Mouse (Mus musculus): ENCODE measurements around the gene Paqr9. TPM values are rescaled to one million over a fixed set of nuclear protein-coding genes. Genes with fewer than 3 reads are reported as not detected.

Gene Paqr9
- total and polyA plus RNA-seq, 3 experiments, result not detected

- in situ Hi-C loops (cut with MboI; ENCODE audit: low pct_ligation_motif_present, low pct_unique_long_range_greater_than_20kb, low sequenced_read_pairs), result loop anchor here (10.0 kb wide), 2 partner anchors 151 to 321 kb away; partner anchors contain the start of gene Atr
- no peak for TF ChIP-seq USF2 (conservative IDR thresholded peaks at IDR 0.05; ENCODE audit: low read depth, low read length)
- TF ChIP-seq TBP (conservative IDR thresholded peaks at IDR 0.05; ENCODE audit: low read depth, low read length), result no peak
- TF ChIP-seq SMC3 (IDR thresholded peaks at IDR 0.05; ENCODE audit: low read depth, low read length), result peak; percentile 63
- peak; percentile 22 to 69; a peak in 3 of 4 replicates for TF ChIP-seq CTCF (conservative IDR thresholded peaks at IDR 0.05 in 1 of 2, IDR thresholded peaks at IDR 0.05 in 1 of 2; ENCODE audit: low read depth in 2 of 2, low read length in 2 of 2)
- TF ChIP-seq RAD21 (IDR thresholded peaks at IDR 0.05; ENCODE audit: low read depth, low read length), result peak; percentile 52
- Histone ChIP-seq H3K36me3 (replicated peaks in 1 of 2; ENCODE audit: control insufficient read depth in 1 of 2, insufficient read depth in 1 of 2, low read length in 1 of 2) (no peaks in the 10 kb centered on the region), H3K4me2 (ENCODE audit: insufficient read depth, low read depth, poor library complexity, severe bottlenecking) (no peak overlapping the region), H3K79me2 (replicated peaks; ENCODE audit: control insufficient read depth, extremely low read depth, insufficient read depth, poor library complexity, severe bottlenecking) (no peaks in the 10 kb centered on the region), H3K4me1 (ENCODE audit: control insufficient read depth in 1 of 2, insufficient read depth in 2 of 2) (no peaks in the 10 kb centered on the region), H3K27me3 (replicated peaks) (no peaks in the 10 kb centered on the region), H3K9ac (ENCODE audit: insufficient read depth, low read depth) (no peak overlapping the region), H3K9me3 (replicated peaks; ENCODE audit: low read length) (no peaks in the 10 kb centered on the region), H3K4me3 (replicated peaks in 1 of 3; ENCODE audit: low read depth in 2 of 3, low read length in 2 of 3, poor library complexity in 1 of 3) (no peak overlapping the region), H3K27ac (ENCODE audit: insufficient read depth, low read depth) (no peak overlapping the region)
- no peak for DNase-seq (ENCODE audit: extremely low read depth)
- dilution Hi-C loops (cut with MboI; ENCODE audit: extremely low pct_ligation_motif_present, extremely low pct_unique_long_range_greater_than_20kb, low sequenced_read_pairs), result no loop called here
Measured at GRCm38 (mm10) chr9:95533817-95534216, 25.6 kb upstream of the Paqr9 start.

- dilution Hi-C loops (cut with MboI; ENCODE audit: extremely low pct_ligation_motif_present, extremely low pct_unique_long_range_greater_than_20kb, low sequenced_read_pairs), result no loop called here
- no peaks in the 10 kb centered on the region for H3K36me3 ChIP-seq (replicated peaks in 1 of 2; ENCODE audit: control insufficient read depth in 1 of 2, insufficient read depth in 1 of 2, low read length in 1 of 2)
- no peaks in the 10 kb centered on the region for H3K79me2 ChIP-seq (replicated peaks; ENCODE audit: control insufficient read depth, extremely low read depth, insufficient read depth, poor library complexity, severe bottlenecking)
- no peaks in the 10 kb centered on the region for H3K4me1 ChIP-seq (ENCODE audit: control insufficient read depth in 1 of 2, insufficient read depth in 2 of 2)
- H3K4me2 ChIP-seq (ENCODE audit: insufficient read depth, low read depth, poor library complexity, severe bottlenecking), result no peak overlapping the region
- H3K9ac ChIP-seq (ENCODE audit: insufficient read depth, low read depth), result no peak overlapping the region
- no peak overlapping the region for H3K27ac ChIP-seq (ENCODE audit: insufficient read depth, low read depth)
- in situ Hi-C loops (cut with MboI; ENCODE audit: low pct_ligation_motif_present, low pct_unique_long_range_greater_than_20kb, low sequenced_read_pairs), result loop anchor here (10.0 kb wide), 2 partner anchors 146 to 316 kb away; partner anchors contain the start of gene Atr
- DNase-seq (ENCODE audit: extremely low read depth), result no peak
- no peak for TF ChIP-seq PAX5 (IDR thresholded peaks at IDR 0.05; ENCODE audit: low read length)
- TF ChIP-seq RAD21 (IDR thresholded peaks at IDR 0.05; ENCODE audit: low read depth, low read length), result no peak
- TF ChIP-seq RCOR1 (conservative IDR thresholded peaks at IDR 0.05; ENCODE audit: low read depth, low read length), result no peak
- TF ChIP-seq NELFE (IDR thresholded peaks at IDR 0.05; ENCODE audit: low read depth, low read length), result no peak
- no peak for TF ChIP-seq ZMIZ1 (IDR thresholded peaks at IDR 0.05; ENCODE audit: low read depth, low read length)
- no peak for TF ChIP-seq MAX (IDR thresholded peaks at IDR 0.05; ENCODE audit: low read length)
- TF ChIP-seq NRF1 (IDR thresholded peaks at IDR 0.05; ENCODE audit: low read depth, low read length), result no peak
- H3K27me3 ChIP-seq (replicated peaks), result no peaks in the 10 kb centered on the region
- no peak overlapping the region for H3K4me3 ChIP-seq (replicated peaks in 1 of 3; ENCODE audit: low read depth in 2 of 3, low read length in 2 of 3, poor library complexity in 1 of 3)
- no peaks in the 10 kb centered on the region for H3K9me3 ChIP-seq (replicated peaks; ENCODE audit: low read length)
Measured at GRCm38 (mm10) chr9:95539176-95539800, 20.2 kb upstream of the Paqr9 start.

GRCm38 (mm10) chr9:95540487-95540886 is 19.0 kb upstream of the Paqr9 start:
- in situ Hi-C loops (cut with MboI; ENCODE audit: low pct_ligation_motif_present, low pct_unique_long_range_greater_than_20kb, low sequenced_read_pairs) (no loop called here), dilution Hi-C loops (cut with MboI; ENCODE audit: extremely low pct_ligation_motif_present, extremely low pct_unique_long_range_greater_than_20kb, low sequenced_read_pairs) (no loop called here)
- H3K4me2 ChIP-seq (ENCODE audit: insufficient read depth, low read depth, poor library complexity, severe bottlenecking), result no peak overlapping the region
- no peak for TF ChIP-seq JUND (conservative IDR thresholded peaks at IDR 0.05; ENCODE audit: low read depth, low read length)
- TF ChIP-seq ZC3H11A (IDR thresholded peaks at IDR 0.05; ENCODE audit: low read depth, low read length), result peak; percentile 16; the same call in 1 of the 2 replicates
- peak; percentile 71 to 97 for TF ChIP-seq CTCF (conservative IDR thresholded peaks at IDR 0.05 in 1 of 2, IDR thresholded peaks at IDR 0.05 in 1 of 2; ENCODE audit: low read depth in 2 of 2, low read length in 2 of 2)
- TF ChIP-seq RAD21 (IDR thresholded peaks at IDR 0.05; ENCODE audit: low read depth, low read length), result peak; percentile 76
- peak; percentile 85 for TF ChIP-seq SMC3 (IDR thresholded peaks at IDR 0.05; ENCODE audit: low read depth, low read length)
- TF ChIP-seq ELF1 (IDR thresholded peaks at IDR 0.05; ENCODE audit: low read depth, low read length), result peak; percentile 82
- no peak for TF ChIP-seq MEF2A (IDR thresholded peaks at IDR 0.05; ENCODE audit: borderline replicate concordance, low read depth, low read length)
- no peak for TF ChIP-seq USF2 (conservative IDR thresholded peaks at IDR 0.05; ENCODE audit: low read depth, low read length)
- 0 out of 2 replicates have a peak, but pooled peaks have one; percentile 33 for TF ChIP-seq NELFE (IDR thresholded peaks at IDR 0.05; ENCODE audit: low read depth, low read length)
- TF ChIP-seq MAX (IDR thresholded peaks at IDR 0.05; ENCODE audit: low read length), result no peak
- 0 out of 2 replicates have a peak, but pooled peaks have one; percentile 8 for TF ChIP-seq BHLHE40 (IDR thresholded peaks at IDR 0.05; ENCODE audit: low read depth, low read length)
- TF ChIP-seq ETS1 (conservative IDR thresholded peaks at IDR 0.05; ENCODE audit: low read depth, low read length), result no peak
- H3K79me2 ChIP-seq (replicated peaks; ENCODE audit: control insufficient read depth, extremely low read depth, insufficient read depth, poor library complexity, severe bottlenecking), result no peaks in the 10 kb centered on the region
- no peaks in the 10 kb centered on the region for H3K36me3 ChIP-seq (replicated peaks in 1 of 2; ENCODE audit: control insufficient read depth in 1 of 2, insufficient read depth in 1 of 2, low read length in 1 of 2)
- H3K27me3 ChIP-seq (replicated peaks), result no peaks in the 10 kb centered on the region
- no peak overlapping the region for H3K9ac ChIP-seq (ENCODE audit: insufficient read depth, low read depth)
- H3K4me1 ChIP-seq (ENCODE audit: control insufficient read depth in 1 of 2, insufficient read depth in 2 of 2), result no peaks in the 10 kb centered on the region
- no peak overlapping the region for H3K4me3 ChIP-seq (replicated peaks in 1 of 3; ENCODE audit: low read depth in 2 of 3, low read length in 2 of 3, poor library complexity in 1 of 3)
- DNase-seq (ENCODE audit: extremely low read depth), result peak; percentile 68
- no peak overlapping the region for H3K27ac ChIP-seq (ENCODE audit: insufficient read depth, low read depth)
- H3K9me3 ChIP-seq (replicated peaks; ENCODE audit: low read length), result no peaks in the 10 kb centered on the region
